Mouse (Mus musculus) thymus, postnatal 4 days (tissue): ENCODE measurements around the gene Abcc9.
"Not testable (repeated sequence)": the region's sequence is repeated elsewhere in the genome, so short reads cannot be mapped to it uniquely, and the experiment has no call there.

Experiments
- DNase-seq: peaks from one replicate; pipeline ENCODE4 v3.0.0; 2021

Abcc9 gene

DNA sequence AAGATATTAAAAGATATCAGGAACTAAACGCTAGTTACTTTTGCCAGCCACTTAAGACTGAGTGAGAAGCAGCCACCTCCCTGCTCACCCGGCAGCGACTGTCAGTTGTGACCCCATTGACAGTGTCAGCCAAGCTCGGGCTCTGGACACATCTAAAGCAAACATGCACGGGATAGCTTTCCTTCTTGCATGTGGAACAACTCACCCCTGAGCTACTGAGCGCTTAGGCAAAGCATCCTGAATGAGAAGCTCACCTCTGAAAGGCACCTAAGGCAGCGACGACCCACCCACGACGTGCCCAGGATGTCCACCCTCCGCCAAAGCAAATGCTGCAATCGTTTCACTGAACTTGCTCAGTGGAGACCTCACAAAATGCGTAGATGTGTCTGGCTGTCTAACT lies 954 bp downstream of the Abcc9 start:
- no peak for DNase-seq

DNA sequence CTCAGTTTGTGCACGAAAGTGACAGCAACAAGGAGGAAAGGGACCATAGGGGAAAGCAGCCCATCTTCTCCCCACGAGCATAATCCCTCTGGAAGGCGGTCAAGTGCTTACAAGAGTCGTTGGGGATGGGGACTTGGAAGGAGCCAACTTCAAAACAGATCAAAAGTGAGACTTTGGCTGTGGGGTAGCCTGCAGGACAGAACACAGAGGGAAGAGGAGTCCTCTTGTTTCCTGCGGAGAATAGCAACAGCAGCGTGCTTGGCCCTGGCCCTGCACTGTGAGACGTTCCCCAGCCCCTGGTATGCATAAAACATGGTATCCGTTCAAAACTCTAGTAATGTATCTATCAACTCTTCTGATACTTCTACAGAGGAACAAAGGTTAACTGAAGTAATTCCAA lies 1.4 kb downstream of the Abcc9 start:
- DNase-seq = no peak

DNA sequence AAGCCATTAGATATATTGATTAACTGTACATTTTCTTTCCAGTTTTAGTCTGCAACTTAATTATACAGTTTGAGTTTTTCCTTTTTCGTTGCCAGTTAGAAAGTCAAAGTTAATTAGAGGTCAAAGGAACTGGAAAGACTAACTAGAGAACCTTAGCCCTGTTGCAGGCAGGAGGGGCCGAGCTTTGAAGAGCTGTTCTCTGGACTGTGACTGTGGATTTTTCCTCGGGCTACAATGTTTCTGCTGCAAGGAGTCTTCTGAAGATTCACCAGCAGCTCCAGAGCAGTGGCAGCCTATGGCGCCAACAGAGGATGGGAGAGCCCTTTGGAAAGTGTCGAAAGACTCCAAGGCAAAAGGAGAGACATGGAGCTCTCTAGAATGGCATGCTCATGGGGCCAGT lies 10.0 kb downstream of the Abcc9 start:
- no peak for DNase-seq

DNA sequence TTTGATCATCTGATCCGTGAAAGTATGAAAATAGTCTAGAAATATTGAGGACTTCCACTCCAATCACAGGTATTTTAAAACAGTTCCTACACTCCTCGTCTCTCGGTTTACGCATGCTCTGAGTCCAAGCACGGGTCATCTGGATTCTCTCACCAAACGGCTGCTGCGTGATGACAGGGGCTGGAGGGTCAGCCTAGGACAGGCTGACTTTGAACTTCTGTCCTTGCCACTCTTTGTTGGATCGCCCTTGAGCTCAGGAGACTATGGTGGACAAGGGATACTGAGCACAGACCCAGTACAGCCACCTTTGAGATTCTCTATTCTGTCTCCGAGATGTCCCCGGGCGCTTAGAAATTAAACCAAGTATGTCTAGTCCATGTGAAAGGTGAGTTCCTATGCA lies 12.4 kb downstream of the Abcc9 start:
- DNase-seq = no peak

DNA sequence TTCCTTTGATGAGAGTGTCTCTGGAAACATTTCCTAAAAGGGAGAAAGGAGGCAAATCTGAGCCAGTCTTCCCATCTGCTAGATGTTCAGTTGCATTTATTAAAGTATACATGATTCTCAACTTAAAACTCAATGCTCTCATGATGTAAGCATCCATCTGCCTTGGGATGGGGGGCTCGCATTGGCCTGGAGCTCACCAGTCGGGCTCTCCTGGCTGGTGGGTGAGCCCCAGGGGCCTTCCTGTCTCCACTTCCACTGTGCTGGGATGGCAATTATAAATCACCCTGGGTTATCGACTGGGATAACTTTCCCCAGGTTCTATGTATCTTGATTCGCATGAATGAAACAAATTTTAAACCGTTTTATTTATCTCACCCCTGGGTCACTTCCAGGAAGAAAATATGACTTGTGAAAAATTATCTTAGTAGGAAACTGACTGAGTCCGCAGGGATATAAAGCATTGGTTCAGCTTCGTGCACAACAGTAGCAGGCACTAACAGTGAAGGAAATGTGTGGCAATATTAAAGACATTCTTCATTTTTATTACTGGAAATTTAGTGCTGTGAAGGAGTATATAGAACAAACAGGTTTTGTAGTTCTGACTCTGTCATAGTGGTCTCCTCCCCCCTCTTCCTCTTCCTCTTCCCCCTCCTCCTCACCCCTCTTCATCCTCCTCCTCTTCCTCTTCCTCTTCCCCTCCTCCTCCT lies 19.0 kb downstream of the Abcc9 start:
- DNase-seq = no peak

DNA sequence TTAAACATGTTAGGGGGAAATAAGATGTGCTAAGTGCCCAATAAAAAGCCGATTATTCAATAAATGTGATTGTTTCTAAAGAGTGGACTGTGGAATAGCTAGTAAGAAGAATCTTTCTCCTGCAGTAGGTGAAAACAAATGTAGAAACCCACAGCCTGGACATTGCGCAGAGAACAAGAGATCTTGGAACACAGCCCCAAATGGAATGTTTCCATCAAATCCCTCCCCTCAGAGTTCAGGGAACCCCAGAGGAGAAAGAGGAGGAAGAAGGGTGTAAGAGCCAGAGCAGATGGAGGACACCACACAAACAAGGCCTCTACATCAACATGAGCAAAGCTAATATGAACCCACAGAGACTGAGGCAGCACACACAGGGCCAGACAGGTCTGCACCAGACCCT lies 32.1 kb downstream of the Abcc9 start:
- DNase-seq = no peak

DNA sequence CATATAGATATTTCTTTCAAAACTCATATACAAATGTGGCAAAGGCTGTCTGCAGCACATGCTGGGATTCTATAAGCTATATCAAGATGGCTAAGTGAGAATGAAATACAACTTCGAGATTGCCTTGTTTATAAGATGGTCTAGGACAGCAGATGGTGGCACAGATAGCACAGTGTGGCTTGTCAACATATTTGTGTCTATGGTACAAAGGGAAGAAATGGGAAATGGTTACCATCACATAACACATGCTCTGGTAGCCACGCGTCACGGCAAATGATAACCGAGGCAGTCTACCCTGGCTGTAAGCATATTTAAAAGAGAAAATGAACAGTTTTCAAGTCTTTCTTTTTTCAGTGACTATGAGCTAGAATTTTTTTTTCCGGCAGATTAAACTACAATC lies 32.8 kb downstream of the Abcc9 start:
- no peak for DNase-seq

DNA sequence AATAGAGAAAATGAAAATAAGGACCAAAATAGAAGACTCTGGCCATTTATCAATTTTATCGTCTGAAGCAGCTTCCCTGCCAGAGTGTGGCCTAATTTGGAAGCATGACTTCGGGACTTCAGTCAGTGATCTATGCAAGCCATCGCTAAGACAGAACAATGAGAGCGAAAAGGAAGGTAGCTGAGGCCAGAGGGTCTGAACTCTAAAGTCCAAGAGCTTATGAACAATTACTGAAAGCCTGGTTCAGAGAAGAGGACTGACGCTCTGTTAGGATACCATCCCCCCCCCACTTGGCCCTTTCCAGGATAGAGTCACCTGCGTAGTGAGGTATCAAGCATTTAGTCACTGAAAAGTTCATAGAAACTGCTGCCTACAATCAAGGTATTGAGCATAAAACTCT lies 33.3 kb downstream of the Abcc9 start:
- no peak for DNase-seq

DNA sequence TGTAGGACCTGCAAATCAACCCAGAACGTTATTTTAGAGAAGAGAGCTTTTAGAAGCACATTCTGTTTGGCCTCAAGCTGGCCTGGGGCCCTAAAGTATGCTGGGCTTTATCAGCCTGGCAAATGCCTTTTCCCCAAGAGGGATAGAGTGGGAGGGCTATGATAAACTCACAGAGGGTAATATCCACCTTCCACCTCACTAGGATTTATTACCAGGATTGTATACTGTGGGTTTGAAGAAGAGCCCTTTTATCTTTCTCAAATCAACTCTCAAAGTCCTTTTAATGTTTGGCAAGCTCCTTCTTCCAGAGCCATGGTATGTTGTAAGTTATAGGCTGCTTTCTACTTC lies 33.7 kb downstream of the Abcc9 start:
- no peak for DNase-seq

DNA sequence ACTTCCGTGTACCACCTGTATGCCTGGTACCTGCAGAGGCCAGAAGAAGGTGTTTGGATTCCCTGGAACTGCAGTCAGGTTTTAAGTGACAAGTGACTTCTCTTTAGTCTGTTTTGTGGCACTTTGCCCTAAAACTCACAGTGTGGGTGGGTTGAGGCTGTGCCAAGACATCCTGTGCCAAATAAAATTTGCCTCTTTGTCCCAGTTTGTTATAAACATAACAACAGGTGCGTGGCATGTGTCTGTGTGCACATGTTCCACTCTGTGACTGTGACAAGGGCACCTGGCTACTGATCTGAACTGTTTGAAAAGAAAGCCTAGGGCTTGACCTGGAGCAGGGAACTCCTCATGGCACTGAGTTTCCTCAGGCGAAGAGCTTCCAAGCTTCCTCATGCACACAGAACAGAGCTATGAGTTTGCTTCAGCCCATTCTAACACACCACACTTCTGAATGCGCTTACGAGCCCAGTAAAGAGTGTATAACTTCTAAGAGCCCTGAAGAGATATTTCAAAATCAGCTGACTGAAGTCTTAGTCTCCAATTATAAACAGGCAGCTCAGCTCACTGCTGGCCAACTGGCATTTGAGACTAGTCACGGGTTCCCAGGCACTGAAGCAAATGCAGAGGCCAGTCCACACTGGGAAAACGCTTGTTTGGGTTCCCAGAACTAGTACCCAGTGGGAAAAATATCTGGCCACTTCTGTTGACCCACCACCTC lies 34.3 kb downstream of the Abcc9 start:
- no peak for DNase-seq

DNA sequence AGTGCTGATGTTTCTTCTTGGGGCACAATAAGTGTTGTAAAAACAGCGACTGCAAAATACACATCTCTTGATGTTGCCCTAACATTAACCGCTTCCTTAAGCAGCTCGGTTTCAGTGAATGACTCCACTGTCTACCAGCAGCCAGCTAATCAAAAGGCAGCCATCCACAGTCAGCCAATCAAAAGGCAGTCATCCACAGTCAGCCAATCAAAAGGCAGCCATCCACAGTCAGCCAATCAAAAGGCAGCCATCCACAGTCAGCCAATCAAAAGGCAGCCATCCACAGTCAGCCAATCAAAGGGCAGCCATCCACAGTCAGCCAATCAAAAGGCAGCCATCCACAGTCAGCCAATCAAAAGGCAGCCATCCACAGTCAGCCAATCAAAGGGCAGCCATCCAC lies 40.1 kb downstream of the Abcc9 start:
- DNase-seq = not testable (repeated sequence)

DNA sequence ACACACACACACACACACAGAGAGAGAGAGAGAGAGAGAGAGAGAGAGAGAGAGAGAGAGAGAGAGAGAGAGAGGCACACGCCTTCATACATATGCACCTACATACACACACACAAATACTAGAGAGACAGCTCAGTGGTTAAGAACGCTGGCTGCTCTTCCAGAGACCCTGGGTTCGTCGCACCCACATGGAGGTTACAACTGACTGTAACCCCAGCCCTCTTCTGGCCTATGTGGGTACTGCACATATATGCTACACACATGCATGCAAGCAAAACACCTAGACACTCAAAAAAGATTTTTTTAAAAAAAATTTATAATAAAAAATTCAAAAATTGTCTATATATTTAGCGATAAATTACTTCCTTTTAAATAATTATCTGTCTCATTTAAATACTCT lies 43.1 kb downstream of the Abcc9 start:
- DNase-seq = peak; percentile 84

DNA sequence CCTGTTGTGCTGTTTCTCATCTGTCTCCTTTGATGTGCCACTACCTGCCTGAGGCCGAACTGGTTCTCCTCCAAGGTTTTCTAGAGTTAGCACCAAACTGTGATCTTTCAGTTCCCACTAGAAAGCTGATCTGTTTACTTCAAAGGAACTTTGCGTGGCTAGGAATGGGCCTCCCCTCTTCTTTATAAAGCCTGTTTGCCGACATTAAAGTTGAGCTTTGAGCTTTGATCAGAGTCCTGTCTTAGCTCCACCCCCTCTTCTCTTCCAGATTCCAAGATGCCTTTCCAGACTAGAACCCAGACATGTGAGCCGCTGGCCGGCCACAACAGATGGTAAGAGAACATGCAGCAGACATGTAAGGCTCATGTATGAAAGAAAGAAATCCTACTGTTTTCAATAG lies 47.6 kb downstream of the Abcc9 start:
- no peak for DNase-seq

DNA sequence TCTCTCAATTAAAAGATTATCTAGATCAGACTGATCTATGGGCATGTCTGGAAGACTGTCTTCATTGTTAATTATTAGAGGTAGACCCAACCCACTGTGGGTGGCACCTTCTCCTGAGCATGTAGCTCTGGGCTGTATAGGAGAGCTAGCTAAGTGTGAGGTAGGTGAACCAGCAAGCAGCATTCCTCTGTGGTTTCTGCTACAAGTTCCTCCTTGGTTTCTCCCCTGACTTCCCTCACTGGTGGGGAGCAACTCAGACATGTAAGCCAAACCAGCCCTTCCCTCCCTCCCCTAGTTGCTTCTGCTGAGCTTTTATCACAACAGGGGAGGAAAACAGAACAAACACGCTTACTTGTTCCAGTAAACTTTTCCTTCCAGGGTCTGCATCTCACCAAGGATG lies 49.9 kb downstream of the Abcc9 start:
- DNase-seq = no peak

DNA sequence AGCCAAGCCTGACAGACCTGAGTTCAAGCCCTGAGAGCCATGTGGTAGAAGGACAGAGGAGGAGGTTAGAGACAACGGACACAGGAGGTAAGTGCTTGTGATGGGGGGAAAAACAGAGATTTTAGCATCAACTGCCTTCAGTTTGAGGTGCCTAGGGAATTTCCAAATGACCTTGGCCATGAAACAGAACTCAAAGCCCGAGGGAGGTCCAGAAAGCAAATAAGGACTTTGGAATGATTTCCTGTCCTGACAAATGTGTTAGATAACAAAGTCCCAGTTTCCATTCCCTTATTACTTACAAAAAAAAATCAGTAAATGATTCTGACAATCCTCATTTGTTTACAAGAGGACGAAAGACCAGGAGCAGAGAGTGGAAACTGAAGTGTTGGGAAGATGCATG lies 52.8 kb downstream of the Abcc9 start:
- no peak for DNase-seq

DNA sequence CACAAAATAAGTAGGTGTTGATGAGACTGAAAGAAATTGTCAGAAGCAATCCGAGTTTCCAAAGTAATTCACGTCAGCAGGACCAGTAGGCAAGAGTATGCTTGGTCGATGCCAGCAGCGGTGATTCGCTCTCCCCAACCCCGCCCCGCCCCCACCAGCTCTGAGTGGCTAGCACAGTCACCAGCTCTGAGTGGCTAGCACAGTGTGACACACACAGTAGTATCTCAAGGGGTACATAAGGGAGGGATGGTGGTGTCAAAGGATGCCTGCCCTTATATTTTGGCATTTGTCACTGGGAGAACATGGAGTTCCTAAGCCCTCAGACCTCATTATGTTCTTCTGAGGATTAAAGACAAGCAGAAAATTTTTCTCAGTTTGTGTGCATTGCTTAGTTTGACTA lies 56.6 kb downstream of the Abcc9 start:
- no peak for DNase-seq

DNA sequence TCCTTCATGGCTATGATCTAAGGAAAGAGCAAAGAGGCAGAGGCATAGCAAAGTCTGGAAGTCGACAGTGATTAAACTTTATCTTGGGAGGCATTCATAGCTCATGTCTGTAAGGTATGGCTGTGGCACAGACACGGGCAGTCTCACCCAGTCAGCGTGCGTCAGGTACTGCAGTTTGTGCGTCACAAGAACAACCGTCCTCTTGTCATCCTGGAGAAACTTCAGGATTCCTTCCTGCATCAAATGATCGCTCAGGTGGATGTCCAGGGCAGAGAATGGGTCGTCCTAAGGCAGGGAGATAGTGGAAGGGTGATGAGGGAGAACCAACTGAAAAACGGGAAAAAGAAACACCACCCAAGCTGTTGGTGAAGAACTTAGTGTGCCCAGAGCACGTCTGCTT lies 62.8 kb downstream of the Abcc9 start:
- DNase-seq = no peak

DNA sequence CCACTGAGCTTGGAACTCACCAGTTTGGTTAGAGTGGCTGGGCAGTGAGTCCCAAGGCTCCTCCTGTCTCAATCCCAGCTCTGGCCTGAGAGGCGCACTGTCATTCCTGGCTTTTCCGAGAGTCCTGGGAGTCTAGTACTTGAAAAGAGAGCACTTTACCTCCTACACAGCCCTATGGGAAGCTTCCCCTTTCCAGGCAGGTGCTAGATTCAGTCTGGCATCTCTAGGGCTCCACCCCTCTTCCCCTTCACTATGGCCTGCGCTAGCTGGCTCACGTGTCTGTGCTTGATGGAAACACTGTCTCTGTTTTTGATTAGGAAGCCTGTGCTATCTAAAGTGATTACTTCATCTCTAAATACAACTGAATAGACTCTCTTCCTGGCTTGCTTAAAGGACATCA lies 66.5 kb downstream of the Abcc9 start:
- DNase-seq = no peak

DNA sequence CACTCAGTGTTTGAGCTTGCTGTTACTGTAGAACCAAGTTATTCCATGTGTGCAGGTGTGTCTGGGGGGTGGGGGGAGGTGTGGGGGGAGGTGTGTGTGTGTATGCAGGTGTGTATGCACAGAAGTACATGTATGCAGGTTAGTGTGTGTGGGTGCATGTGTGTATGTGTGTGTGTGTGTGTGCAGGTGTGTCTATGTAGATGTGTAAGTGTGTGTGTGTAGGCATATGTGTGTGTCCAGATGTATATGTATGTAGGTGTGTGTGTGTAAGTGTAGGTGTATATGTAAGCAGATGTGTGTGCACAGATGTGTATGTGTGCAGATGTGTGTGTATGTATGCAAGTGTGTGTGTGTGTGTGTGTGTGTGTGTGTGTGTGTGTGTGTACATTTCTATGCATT lies 66.9 kb downstream of the Abcc9 start:
- DNase-seq = no peak

DNA sequence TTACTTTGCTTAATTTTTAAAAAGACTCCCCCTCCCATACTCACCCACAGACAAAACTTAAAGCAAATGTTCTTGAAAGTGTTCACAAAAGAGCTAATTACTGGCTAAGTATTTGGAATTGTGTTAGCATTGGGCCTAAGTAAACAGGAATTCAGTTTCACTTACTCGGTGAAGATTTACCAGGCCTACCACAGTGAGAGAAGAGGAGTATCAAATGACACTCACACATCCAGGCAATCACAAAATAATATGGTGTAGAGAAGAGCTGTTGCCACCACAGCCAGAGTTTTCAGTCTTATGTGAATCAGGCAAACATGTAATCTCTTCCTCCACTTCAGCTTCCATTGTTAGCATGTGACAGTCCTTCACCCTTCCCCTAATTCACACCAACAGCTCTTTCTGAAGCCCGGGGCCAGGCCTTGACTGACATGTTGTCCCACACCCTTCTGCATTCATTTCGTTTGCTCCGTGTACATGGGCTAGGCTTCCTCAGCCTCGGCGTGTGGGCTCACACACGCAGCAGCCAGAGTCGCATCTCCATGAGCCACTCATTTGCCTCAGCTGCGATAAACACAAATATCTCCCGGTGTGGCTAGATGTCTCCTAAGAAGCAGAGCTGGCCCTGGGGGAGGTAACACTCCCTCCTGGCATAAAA lies 67.5 kb downstream of the Abcc9 start:
- DNase-seq = no peak

DNA sequence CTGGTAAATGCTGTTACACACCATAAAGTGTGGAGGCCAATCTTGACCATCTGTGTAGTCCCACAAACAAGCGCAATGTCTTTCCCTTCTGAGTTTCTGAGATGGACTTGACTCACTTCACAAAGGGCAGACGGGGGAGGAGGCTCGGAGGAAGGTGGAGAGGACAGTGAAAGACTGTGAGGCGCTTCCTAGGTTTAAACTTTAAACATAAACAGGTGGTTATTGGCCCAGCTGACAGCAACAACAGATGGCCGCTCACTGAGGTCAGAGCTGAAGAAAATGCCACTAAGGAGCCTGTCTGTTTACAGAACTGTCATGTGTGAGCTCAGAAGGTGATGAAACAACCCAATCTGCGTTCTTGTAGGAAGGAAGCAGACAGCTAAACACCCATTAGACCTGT lies 78.8 kb downstream of the Abcc9 start:
- no peak for DNase-seq

DNA sequence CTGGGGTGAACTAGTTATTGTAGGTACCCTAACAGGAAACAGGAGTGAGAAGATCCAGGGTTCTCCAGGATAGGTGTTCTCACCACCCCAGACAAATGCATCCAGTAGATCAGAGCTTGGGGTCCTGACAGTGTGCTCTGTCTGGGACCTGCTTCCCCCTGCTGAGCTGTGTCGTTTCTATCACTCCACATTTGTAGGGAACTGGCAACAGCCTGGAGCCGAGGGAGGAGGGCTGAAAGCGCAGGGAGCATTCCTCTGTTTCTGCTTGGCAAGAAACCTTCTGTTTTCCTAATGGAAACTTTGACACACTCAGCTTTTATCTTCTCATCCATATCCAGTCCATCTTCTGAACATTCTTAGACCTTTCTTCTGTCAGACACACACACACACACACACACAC lies 85.5 kb downstream of the Abcc9 start:
- no peak for DNase-seq

DNA sequence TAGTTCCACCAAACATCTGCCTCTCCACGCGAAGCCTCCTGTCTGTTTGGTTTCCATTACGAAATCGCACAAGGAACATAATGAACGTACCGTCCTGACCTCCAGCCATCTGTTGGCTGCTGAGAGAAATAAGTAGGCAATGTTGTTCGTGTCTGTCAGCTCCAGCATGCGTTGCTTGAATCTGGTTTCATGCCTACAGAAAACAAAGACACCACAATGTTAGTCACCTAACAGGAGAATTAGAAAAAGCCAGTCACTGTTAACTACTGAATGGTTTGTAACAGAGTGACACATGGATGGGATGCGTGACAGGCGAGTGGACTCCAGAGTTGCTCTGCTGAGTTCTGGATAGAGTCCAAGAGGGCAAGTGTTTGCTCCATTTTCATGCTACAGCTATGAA lies 87.8 kb downstream of the Abcc9 start:
- DNase-seq = no peak

DNA sequence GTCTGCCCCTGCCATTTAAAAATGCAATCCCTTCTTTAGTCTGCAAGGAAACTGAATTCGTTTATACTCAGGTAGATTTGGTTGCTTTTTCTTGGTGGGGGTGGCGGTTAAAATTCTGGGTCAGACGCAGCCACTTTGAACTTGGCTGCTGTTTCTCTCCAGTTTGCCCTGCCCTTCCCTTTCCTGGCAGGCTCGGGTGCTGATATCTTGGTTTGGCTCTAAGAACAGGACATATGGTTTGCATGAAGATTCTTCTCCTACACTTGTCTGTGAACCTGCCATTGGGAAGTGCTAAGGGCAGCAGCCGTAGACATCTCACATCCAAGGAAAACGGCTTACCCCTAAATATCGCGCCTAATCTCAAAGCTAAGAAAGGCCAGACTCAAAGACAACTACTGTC lies 89.7 kb downstream of the Abcc9 start:
- no peak for DNase-seq
